Mouse (Mus musculus): ENCODE results near the gene Sin3a.

Gene Sin3a

DNA sequence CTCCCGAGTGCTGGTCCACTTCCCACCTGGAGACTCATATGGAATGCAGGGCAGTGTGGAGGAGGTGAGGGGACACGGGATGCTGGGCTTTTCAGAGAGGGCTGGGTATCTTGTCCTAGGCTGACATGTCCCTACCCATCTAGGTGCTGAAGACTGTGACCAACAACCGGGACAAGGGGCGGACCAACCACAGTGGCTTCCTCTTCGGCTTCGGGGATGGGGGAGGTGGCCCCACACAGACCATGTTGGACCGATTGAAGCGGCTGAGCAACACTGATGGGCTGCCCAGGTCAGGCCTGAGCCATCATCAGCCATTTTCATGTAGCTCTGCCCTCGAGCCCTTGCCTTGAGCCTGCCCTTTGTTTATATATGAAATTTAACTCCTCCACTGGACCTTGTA is 65.9 kb downstream of the Sin3a start:
- DNase-seq (ENCODE audit: low spot score in 2 of 2): no peak

- DNase-seq (ENCODE audit: low spot score in 2 of 2): no peak
These were observed 66.7 kb downstream of the Sin3a start for GRCm38 (mm10) chr9:57138507-57138906.

- DNase-seq (ENCODE audit: low spot score in 2 of 2): no peak
These were observed 67.3 kb downstream of the Sin3a start for GRCm38 (mm10) chr9:57139110-57139509.

DNA sequence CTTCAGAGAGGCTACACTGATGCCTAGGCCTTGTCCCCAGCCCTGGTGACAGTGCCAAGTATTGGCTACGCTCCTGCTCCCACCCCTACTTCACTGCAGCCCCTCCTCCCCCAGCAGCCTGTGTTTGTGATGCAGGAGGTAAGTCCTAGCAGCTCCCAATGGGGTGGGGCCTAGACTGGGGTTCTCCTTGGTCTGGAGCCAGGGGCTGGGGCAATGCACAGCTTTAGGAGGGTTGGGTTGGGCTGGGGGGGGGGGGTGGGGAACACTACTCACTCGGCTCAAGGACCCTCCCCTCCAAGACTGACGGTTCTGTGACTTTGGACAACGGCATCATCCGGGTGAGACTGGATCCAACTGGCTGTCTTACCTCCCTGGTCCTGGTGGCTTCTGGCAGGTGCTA is 67.7 kb downstream of the Sin3a start:
- DNase-seq (ENCODE audit: low spot score in 2 of 2): no peak

GRCm38 (mm10) chr9:57141417-57142353 is 69.8 kb downstream of the Sin3a start:
- no peak for DNase-seq (ENCODE audit: low spot score in 2 of 2)

GRCm38 (mm10) chr9:57143212-57143611 is 71.4 kb downstream of the Sin3a start:
- DNase-seq (ENCODE audit: low spot score in 2 of 2): no peak

- no peak for DNase-seq (ENCODE audit: low spot score in 2 of 2)
These were observed 73.0 kb downstream of the Sin3a start for GRCm38 (mm10) chr9:57144830-57145229.

GRCm38 (mm10) chr9:57146451-57147066 is 74.7 kb downstream of the Sin3a start:
- no peak for DNase-seq (ENCODE audit: low spot score in 2 of 2)

GRCm38 (mm10) chr9:57147205-57148143 is 75.6 kb downstream of the Sin3a start:
- DNase-seq (ENCODE audit: low spot score in 2 of 2): no peak

DNA sequence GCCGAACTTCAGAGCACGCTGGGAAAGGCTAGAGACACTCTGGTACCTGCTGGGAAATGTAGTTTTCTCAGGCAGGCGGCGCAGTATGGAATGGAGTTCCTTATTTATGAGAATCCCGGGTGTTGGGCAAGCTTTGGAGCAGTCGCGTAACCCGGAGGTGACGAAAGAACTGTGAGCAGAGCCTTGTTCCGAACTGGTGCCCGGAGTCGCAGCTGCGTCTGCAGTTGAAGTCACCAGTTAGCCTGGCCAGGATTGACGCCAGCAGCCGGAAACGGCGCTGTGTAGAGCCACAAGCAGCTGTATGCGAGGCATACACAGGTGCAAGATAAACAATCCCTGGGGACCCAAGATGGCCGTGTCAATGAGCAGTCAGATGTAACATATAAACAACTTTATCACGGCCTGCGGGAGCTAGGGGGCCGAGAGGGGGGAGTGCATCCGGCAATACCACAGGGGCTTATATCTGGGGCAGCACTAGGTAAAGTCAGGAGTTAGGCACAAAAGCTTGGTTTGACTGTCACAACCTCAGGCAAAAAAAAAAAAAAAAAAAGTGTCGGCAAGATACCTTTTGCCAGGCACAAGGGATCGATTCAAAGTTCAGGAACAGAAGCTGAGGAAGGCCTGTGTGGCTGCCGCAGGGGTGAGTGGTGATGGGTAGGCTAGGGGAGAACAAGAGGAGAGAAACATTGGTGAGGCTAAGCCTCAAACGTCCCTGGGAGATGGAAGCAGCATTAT is 76.5 kb downstream of the Sin3a start, which contains the start of gene Neil1:
TSS of gene Neil1 (minus strand) at position 162 of the 735 bp plus-strand sequence.
- peak; percentile 43 to 57 for DNase-seq (ENCODE audit: low spot score in 2 of 2)

DNA sequence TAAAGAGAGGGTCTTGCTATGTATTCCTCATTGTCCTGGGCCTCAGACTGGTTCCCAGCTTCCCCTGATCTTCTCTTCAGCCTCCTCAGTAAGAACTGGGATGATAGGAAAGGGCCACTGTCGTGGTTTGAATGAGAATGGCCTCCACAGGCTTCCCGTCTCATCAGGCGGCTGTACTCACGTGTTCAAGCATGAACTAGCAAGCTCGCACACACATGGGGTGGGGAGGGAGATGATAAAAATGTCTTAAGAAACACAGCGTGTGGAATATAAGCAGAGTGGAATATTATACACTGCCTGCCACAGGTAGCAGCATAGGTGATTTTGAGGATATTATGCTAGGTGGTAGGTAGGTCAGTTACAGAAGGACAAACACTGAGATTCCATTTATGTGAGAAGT is 77.2 kb downstream of the Sin3a start:
- DNase-seq (ENCODE audit: low spot score in 2 of 2): no peak

GRCm38 (mm10) chr9:57150192-57150591 is 78.4 kb downstream of the Sin3a start:
- DNase-seq (ENCODE audit: low spot score in 2 of 2): no peak

DNA sequence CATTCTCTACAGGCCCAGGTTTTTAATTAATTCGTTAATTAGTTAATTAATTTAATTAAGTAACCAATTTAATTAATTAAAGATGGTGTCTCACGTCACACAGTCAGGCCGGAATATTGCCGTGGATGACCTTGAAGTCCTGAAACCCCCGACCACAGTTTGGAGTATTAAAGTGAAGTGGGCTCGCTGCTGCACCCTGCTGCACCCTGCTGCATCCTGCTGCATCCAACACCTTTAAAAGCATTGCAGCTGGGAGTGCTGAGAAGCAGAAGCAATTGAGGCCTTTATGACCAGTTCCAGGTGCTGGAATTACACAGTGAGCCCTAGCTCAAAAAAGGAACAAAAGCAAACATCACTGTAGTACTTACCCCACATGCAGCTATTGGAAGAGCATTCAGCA is 80.5 kb downstream of the Sin3a start:
- no peak for DNase-seq (ENCODE audit: low spot score in 2 of 2)

- no peak for DNase-seq (ENCODE audit: low spot score in 2 of 2)
These were observed 84.5 kb downstream of the Sin3a start for GRCm38 (mm10) chr9:57156383-57156782.

DNA sequence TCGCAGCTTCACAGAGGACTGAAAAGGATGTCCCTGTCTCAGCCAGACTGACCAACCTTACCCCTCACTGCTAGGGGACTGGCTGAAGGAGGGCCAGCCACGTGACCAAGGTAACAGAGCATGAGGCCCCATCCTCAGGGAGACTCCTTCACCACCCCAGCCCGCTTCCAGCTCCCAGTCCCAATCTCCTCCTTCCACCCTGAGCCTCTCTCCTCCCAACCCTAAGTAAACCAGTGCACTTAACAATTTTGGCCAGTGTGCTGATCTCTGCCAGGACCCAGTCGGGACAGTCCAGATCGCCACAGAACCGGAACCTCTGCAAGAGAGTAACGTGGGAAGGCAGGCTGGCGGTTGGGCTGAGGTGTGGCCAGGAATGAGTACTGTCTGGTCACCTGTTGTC is 85.0 kb downstream of the Sin3a start:
- DNase-seq (ENCODE audit: low spot score in 2 of 2): no peak

DNA sequence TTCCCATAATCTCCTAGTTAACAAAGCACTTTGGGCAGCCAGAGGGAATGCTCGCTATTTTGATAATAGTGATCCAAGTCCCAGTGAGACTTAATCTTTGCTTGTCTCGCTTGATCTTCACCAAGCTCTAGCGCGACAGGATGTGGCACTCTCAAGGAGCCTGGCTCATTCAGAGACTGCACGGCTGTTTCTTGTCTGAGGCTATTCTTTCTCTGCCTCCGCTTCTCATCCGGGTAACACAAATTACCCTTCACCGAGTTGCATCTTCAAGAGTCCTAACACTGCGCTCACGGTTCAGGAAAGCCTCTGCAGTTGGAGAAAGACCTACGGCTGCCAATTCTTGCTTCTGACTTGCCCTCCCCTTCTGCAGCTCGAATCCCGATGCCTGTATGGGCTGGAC is 85.7 kb downstream of the Sin3a start:
- no peak for DNase-seq (ENCODE audit: low spot score in 2 of 2)

DNA sequence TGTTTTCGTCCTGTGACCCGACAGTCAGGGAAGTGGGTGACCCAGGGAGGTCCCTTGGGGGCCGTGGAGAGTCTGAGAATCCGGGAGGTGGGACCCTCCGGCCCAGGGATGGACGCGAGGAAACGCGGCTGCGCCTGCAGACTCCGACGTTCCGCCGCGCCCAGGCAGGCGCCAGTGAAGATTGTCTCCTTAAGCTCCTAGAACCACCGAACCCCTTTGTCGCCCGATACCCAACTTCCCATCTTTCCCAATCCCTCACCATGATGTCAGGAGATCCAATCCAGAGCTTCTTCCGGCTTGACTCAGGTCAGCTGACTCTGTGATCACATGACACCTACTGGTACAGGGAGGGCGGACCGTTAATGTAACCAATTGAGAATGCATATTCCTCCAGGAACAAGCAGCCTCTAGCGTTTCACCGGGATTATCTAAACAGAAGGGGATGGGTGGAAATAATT is 86.2 kb downstream of the Sin3a start, which contains the start of gene Commd4:
TSS of gene Commd4 (minus strand) at position 319 of the 458 bp plus-strand sequence.
- DNase-seq (ENCODE audit: low spot score in 2 of 2): peak; percentile 42 to 78

GRCm38 (mm10) chr9:57158506-57158905 is 86.7 kb downstream of the Sin3a start:
- DNase-seq (ENCODE audit: low spot score in 2 of 2): no peak

- DNase-seq (ENCODE audit: low spot score in 2 of 2): no peak
These were observed 90.7 kb downstream of the Sin3a start for GRCm38 (mm10) chr9:57162496-57162895.

GRCm38 (mm10) chr9:57163137-57163536 is 91.3 kb downstream of the Sin3a start:
- no peak for DNase-seq (ENCODE audit: low spot score in 2 of 2)

GRCm38 (mm10) chr9:57166173-57166572 is 94.3 kb downstream of the Sin3a start:
- DNase-seq (ENCODE audit: low spot score in 2 of 2): no peak

All from spleen, postnatal 14 days (tissue).